Mouse (Mus musculus) cortical plate, adult 2 months (tissue): ENCODE results near the gene Lrch3.

Source experiments
- CTCF ChIP-seq: fragments of 200-500 bp; IDR thresholded peaks from 2 replicates; pipeline ENCODE4 v1.5.1; 2011; ENCODE audit warnings: mild to moderate bottlenecking, control low read depth, low read length; ENCODE audit not compliant: insufficient read depth; ENCODE audit errors: extremely low read depth
- POLR2A ChIP-seq: fragments of 200-500 bp; IDR thresholded peaks from 2 replicates; pipeline ENCODE4 v1.6.1; 2011; ENCODE audit warnings: mild to moderate bottlenecking, low read length, control low read depth; ENCODE audit not compliant: insufficient read depth; ENCODE audit errors: extremely low read depth

DNA sequence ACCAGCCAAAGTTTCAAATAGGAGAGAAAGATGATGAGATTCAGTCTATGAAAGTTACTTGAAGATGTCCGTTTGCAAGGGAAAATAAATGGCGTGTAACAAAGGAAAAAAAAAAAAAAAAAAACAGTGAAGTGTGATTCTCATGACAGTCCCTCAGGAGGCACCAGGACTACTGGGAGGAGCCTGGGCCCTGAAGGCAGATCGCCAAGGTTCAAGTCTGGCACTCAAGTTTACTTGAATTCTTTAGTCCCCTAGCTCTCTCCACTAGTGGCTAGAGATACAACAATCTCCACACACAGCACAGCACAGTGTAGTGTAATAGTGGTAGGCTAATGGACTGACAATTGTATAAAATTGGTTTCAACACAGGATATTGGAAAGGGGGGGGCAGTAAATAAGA is 107.5 kb downstream of the Lrch3 start:
- no peak for TF ChIP-seq CTCF
- no peak for TF ChIP-seq POLR2A
